Mouse (Mus musculus): ENCODE data around the gene Zfp354b. TPM values are rescaled to one million over a fixed set of nuclear protein-coding genes. Genes with fewer than 3 reads are reported as not detected.

Gene Zfp354b
- 1 to 10 TPM; 6.6 to 7.0 TPM for total RNA-seq (2021)
- long read RNA-seq, partial matches to known transcripts = 0 of 1 reads
- long read RNA-seq, other reads (novel, unspliced or antisense) = 1 of 1 reads

DNA sequence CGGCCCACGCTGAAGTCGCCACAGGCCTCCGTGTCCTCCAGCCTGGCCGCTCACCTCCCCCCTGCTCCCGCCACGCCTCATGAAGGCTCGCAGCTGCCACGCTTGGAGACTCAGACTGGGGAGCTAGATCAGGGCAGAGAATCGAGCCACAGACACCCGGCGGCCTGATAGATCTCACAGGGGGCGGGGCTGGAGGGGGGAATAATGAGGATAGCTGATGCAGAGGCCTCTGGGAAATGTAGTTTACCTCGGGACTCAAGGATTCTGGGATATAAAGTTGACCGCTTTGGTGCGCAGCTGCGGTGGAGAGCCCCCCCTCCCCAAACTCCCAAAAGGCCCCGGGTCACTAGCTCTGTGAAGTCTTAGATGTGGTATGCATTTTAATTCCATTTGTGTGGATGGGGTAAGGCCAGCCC is at the start of gene Zfp354b:
Zfp354b (minus strand) TSS at position 183 of the 416 bp plus-strand sequence.
- peak; percentile 83 to 94 for DNase-seq (ENCODE audit: low spot score in 2 of 2)

DNA sequence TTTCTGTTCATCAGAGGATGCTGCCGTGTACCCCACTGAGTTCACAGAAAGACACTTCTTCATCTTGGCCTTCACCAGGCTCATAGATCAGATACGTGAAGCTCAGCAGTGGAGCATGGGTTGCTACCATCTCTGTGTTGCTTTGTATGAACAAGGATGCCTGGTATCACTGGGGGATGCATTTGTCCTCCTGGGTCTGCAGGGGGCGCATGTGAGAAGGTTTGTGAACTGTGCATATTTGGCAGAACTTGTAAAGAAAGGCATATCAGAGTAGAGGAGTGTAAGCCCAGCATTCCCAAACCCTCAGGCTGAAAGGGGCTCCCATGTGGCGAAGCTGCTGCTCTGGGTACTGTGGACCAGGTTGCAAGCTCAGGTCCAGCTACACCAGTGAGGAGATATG is 45.8 kb upstream of the Zfp354b start:
- no peak for DNase-seq (ENCODE audit: low spot score in 2 of 2)

DNA sequence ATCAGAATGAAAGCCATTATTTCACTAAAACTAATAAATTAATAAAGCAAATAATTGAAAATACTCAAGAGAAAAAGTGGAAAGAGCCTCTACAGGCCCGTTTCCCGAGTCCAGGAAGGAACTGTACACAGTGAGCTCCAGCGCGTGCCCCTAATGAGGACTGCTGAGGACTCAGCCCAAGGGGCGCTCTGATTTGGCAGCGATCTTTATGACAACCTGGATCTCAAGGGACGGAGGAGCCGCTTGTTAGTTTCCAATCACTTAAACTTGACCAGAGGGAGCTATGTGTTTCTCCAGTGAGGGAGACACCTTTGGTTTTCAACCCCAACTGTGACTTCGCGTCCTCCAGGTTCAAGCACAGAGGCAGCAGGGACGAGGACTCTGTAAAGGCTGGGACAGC is 34.8 kb upstream of the Zfp354b start, which contains the start of gene Olfr1378:
Olfr1378 (plus strand) TSS at position 301 of the 400 bp plus-strand sequence.
- DNase-seq (ENCODE audit: low spot score in 2 of 2) = no peak

DNA sequence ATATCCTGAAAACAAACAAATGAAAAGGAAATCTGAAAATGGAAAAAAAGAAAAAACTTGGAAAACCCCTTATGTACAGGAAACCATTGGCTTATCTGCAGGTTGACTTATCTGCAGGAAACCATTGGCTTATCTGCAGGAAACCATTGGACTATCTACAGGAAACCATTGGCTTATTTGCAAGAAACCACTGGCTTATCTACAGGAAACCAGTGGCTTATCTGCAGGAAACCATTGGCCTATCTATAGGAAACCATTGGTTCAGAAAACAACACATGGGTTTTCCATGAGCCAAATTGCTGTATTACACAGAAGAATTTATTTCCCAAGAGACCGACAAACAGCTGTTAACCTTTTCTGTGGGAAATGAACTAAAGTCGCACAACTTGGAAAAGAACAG is 33.5 kb upstream of the Zfp354b start:
- DNase-seq (ENCODE audit: low spot score in 2 of 2) = no peak

DNA sequence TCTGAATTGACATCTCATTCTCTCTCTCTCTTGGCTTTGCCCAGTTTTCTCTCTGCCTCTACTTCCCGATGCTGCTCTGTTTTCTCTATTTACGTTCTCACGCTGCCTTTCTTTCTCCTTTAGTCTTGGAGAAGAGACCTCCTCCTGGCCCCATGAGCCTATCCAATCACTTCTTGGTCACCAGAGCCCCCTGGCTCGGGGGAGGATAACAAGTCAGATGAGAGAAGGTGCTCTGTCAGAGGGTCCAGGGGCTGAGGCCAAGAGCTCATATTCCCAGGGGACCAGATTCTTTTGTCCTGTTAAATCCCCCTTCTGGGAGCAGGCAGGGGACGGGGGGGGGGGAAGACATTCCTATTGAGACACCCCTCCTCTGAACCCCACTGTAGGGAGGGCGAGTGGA is 22.2 kb upstream of the Zfp354b start, which contains the start of gene Prop1:
Prop1 (minus strand) TSS at position 101 of the 400 bp plus-strand sequence.
- no peak for DNase-seq (ENCODE audit: low spot score in 2 of 2)

DNA sequence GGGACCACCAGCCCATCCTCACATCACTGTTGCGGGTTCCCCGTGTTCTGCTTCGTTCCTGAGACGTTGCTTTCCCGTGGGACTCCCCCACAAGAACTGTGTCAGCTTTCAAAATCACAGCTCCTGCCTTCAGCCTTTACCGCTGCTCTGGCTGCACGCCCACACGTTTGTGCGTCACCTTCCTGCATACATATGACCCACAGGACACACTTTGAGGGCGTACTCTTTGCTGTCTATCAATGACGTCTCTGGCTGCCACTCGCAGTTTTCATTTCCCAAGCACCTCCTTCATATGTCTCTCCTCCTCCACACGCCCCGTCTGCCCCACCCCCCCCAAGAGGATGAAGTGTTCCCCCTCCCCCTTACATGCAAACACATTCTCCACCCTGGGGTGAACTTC is 20.9 kb upstream of the Zfp354b start:
- DNase-seq (ENCODE audit: low spot score in 2 of 2) = peak in 1 of 2 experiments; percentile 10

DNA sequence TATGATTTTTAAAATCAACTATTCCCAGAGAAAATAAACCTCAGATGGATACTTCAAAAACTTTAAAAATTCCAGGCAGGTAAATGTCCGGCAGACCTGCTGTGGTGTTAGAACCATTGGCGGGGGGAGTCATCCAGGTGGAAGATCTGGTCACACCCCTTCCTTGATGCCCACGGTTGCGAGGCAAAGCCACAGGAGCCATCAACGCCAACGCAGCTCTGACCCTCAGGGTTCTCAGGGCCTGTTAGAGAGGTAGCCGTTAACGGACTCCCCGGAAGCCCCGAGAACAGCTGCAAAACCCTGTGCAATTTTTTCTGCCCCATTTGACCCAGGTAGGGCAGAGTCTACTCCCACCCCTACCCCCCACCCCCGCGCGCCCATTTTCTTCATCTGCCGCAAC is 12.1 kb upstream of the Zfp354b start, which contains the start of gene 4933414I15Rik:
4933414I15Rik (minus strand) TSS at position 260 of the 400 bp plus-strand sequence.
- DNase-seq (ENCODE audit: low spot score in 2 of 2) = no peak

DNA sequence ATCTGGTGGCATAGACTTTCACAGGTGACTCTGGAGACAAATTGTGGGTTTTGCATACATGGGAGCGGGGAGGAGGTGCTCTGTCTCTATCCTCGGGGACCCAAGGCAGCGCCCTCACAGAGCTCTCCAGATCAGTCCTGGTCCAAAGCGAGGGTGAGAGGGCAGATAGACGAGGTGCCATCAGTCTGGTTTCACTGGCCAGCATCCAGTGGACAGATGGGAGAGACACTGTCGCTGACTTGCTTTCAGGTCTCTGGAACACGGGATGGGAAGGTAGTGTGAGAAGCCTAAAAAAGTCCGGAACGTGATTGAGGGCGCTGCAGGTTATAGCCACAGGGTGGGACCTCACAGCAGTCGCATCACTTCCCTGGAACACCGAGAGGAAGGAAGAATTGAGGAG is 11.0 kb upstream of the Zfp354b start:
- no peak for DNase-seq (ENCODE audit: low spot score in 2 of 2)

DNA sequence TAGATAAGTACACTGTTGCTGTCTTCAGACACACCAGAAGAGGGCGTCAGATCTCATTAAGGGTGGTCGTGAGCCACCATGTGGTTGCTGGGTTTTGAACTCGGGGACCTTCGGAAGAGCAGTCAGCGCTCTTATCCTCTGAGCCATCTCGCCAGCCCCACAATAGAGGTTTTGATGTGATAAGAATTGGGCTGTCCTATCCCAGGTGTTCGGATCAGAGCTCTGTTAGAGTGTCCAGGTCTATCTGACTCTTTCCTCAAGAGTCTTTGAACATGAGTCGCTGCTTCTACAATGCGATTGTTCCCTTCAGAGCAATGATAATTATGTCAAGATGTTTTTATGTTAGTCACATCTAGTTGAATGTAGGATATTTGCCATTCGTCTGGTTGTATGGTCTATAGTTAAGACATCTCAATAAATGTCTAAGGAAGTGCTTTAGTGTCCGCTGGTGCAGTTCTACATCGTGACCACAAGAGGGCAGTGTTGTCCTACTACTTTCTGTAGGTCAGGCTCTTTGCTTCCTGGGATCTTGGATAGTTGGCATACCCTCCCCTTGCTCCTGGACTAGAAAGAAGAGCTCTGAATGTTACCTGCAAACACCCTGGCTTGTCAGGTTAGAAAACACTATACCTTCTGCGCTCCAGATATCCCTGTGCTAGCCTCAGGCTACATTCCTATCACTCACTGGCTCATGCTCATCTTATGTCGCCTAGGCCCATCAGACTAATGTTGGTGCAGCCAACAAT is 8.4 kb upstream of the Zfp354b start:
- peak in 1 of 2 experiments; percentile 46 for DNase-seq (ENCODE audit: low spot score in 2 of 2)

DNA sequence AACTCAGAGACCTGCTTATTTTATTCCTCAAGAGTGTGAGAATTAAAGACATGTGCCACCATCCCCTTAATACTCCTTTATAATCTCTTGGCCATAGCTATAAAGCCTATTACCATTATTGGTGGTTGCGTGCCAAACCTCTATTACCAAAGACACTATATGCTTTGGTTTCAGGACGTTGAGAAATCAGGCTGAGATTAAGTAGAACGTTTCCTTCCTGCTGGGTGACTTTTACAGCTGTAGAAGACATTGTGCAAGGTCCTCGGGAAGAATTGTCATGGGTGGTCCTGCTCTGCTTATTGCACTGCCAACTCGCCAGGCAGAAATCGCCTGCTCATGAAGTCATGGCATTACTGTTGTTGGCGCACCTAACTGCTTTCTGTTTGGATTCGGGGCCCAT is 7.0 kb upstream of the Zfp354b start:
- DNase-seq (ENCODE audit: low spot score in 2 of 2) = no peak

DNA sequence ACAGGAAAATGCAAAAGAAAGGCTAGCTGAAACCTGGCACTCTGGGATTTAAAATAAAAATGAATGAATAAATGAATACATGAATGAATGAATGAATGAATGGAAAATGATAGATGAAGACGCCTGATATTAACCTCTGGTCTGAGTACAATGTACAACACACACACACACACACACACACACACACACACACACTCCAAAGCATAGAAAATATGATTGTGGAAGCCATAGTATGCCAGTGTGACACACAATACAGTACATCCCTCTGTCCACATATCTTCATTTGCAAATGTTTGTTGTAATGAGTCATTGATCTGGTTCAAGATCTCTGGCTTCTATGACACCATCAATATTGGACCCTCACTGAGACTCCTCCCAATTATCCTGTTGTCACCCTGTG is 607 bp upstream of the Zfp354b start:
- no peak for DNase-seq (ENCODE audit: low spot score in 2 of 2)

DNA sequence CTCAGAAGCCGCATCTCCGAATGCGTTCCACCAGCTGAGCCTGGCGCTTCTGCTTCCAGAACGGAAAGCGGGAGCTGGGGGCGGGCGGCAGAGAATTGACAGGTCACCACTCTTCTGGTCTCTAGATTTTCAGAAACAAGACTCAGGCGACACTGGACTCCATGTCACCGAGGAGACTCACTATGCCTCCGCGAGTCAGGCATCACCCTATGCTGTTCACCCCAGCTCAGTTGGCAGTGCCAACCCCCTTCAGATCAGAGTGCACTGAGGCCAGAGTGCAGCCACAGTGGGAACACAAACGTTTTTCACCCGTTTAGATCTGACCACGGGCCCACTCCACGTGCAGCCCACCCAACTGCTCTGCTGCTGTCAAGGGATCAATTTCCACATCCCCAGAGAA is 412 bp downstream of the Zfp354b start:
- DNase-seq (ENCODE audit: low spot score in 2 of 2) = no peak

DNA sequence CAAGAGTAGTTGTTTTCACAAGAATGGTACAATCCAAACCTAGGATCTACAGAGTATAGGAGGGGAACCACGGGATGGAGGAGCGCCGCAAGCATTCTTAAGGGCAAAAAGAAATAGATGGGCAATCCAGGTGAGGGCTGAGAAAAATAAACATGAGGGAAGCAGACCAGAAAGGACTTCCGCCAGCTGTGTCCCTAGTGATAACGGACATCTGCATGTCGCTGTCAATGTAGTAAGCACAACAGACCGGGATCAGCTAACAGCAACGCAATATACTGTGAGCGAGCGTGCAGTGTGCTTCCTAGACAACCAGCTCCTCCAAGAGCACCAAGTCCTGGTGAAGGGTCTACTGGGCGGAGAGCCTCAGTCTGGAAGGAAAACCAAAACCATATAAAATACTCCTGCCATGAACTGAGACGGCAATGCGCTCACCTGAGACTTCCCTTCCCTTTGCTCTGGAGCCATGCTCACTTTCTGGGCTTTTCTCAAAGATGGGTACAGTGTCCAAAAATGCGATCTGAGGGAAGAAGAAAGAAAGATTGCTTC is 891 bp downstream of the Zfp354b start:
- DNase-seq (ENCODE audit: low spot score in 2 of 2) = peak in 1 of 2 experiments; percentile 15

DNA sequence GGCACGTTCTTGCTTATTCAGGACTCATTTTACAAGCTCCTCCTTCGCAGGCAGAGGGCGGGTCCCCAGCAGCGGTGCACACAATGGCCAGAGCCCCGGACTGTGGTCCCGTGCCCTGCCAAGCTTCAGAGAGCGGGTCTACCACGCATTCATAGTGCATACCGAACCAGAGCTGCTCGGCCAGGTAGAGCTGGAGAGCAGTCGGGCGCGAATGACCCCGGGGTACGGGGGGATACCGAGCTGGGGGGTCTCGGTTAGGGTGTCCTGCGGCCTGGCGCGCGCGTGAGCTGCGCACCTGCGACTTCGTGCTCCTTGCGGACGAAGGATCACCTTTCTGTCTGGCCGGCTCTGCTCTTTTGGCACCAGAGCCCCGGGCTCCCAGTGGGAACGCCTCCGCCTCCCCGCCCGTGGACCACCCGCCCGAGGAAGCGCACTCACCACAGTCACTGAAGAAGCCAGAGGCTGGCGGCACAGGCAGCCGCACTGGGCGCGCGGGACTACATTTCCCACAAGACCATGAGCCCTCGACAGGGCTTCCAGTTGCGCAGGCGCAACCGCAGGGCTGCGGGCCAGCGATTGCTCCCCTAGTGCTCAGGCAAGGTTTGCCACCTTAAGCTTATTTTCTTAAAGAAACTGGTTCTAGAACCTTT is 15.6 kb downstream of the Zfp354b start, which contains the start of gene Zfp2:
Zfp2 (minus strand) TSS at position 495 of the 650 bp plus-strand sequence.
- DNase-seq (ENCODE audit: low spot score in 2 of 2) = peak; percentile 93 to 96

DNA sequence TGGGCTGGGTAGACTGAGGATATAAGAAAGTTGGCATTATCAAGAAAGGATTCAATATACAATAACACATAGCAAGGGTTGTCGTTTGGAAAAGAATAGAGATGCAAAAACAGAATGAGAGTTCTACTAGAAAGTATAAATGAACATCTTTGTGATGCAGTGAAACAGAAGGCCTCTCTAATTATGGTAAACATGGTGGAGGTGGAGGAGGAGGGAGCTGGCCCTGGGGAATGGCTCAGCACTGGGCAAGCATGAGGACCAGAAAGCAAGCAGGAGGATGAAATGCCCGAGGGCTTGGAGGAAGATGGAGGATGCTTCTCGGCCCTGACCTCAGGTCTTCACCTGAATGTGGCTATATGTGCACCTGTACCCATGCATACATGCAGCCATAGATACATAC is 17.0 kb downstream of the Zfp354b start:
- no peak for DNase-seq (ENCODE audit: low spot score in 2 of 2)

DNA sequence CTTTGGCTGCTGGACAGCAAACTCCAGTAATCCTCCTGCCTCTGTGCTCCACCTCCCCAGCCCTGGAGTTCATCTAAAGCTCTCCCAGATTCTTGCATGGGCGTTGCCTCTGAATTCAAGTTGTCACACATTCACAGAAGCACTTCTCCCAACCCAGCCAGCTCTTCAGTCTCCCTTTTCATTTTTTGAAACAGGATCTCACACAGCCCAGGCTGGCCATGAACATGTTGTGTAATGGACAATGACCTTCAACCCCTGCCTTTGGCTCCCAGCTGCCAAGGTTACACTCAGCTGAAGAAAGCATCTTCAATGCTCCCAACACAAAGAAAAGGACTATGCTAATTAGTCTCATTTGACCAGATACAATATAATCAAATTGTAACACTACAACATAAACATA is 18.1 kb downstream of the Zfp354b start:
- no peak for DNase-seq (ENCODE audit: low spot score in 2 of 2)

DNA sequence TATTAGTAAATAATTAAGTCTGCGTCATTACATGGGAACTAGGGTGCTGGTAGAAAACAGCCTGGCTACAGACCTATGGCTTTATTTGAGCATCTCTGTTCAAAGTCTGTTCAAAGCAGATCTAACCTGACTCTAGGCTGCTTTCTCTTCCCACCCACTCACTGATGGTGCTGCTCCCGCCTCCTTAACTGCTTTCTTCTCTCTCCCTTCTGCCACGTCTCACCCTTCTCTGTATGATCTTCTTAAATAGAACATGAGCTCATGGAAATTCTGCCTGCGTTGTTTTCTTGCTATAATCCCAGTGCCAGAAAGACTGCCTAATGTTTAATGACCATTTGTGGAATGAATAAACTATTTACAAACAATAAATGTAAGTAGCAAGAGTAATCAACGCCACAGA is 23.3 kb downstream of the Zfp354b start:
- peak in 1 of 2 experiments; percentile 37 for DNase-seq (ENCODE audit: low spot score in 2 of 2)

DNA sequence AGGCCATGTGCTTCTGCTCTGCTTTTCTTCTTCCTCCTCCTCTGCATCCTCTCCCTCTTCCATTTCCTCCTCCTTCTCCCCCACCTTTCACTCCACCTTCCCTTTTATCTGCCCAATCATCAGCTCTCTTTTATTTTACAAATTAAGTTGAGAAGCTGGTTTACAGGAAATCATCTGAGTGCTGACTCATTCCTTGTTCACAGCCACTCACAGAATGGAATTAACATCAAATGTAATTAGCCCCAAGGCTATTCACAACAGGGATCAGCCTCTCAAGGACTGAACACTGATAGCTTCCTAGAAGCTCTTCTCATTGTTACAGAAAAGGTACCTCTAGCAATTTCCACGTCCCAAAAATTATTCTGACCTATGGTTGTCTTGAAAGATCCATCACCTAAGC is 34.1 kb downstream of the Zfp354b start:
- DNase-seq (ENCODE audit: low spot score in 2 of 2) = no peak

DNA sequence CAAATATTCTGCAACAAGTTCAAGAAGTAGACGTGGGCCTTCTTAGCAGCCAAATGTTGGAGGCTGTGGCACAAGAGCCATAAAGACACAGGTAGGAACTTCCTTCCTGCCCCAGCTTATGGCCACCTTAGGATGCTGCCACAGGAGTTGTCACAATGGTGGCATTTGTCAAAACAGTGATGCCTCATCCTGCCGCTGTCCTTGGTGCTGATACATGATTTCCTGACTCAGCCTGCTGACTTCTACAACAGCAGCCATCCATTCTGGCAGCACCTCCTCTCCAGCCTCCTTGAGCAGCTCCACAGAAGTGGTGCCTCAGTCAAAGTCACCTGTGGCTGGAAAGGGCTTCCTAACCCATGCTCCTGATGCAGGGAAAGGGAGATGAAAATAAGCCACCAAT is 39.0 kb downstream of the Zfp354b start:
- no peak for DNase-seq (ENCODE audit: low spot score in 2 of 2)

DNA sequence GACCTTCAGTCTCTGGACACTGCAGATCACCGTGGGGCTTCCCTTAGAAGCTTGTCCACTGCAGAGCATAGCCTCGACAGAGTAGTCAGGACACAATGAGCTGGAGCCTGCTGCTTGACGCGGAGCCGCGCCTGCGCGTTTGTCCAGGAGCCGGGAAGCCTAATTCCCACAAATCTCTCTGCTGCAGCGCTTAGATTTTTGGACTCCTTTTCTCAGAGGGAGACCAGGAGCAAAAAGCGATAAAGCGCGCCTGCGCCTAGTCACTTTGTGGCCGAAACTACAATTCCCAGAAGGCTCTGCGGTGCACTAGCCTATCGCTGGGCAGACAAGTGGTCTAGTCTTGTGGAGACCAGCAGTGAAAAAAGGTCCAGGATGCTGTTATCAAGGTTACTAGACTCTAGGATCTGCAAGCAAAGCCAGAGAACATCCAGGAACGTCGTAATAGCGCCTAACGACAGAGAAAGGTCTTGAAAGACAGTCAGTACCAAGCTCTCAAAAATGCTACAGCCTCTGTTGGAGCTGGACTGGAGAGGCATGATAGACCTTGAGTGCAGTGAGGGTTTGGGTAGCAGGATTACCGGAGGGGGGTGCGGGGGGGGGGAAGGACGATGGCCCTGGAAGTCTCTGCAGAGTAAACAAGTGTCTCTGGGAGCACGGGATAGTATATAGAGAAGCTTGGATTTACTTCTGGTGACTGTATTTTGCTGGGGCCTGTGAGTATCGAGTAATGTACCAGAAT is 43.9 kb downstream of the Zfp354b start, which contains the start of gene Zfp454:
Zfp454 (minus strand) TSS at position 262 of the 739 bp plus-strand sequence.
- peak; percentile 96 to 98 for DNase-seq (ENCODE audit: low spot score in 2 of 2)

DNA sequence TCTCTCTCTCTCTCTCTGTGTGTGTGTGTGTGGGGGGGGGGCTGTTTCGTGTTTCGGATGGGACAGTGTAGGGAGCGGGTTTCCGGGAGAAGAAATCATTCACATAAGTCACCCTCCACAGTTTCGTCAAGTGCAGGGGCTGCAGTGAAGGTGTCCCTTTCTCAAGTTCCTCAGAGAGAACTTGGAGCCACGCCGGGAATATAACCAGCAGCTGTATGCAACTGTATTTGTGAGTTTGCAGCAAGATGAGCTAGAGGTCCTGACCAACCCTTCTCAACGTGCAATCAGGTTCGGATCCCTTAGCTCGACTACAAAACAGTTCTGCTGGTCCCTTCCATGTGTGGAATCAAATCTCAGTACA is 44.5 kb downstream of the Zfp354b start:
- no peak for DNase-seq (ENCODE audit: low spot score in 2 of 2)

Data from layer of hippocampus, adult 18-20 months (tissue).